In the genomic region with DNA sequence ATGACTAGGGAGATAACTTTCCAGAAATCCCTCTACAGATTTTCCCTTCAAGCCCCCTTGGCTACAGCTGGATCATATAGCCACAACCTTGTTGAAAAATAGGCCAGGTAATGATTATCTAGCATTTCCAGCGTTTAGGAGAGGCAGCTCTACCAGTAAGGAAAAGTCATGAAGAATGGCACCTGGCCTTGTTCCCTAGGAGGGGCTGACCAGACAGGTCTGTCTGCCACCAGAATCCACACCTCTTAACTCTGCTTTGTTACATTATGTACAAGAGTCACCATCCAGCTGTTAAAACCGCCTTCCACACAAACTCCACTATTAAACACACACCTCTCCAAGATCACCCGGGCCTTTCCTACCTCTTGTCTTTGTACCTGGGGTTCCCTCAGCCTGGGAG, we compare ENCODE assay signal across 24 mouse cellular contexts. TPM values are rescaled to one million over a fixed set of nuclear protein-coding genes. Genes with fewer than 3 reads are reported as not detected.
DNase-seq lines count a peak whose midpoint lies in the region; ATAC-seq lines count a peak whose summit lies in the region.
"Had no signal": no experiment of that assay in that cellular context is flagged by ENCODE, and none has a peak within 500 bp of the region (broad histone marks: within the 10 kb centered on the region; RNA-seq: fewer than 3 reads in every experiment).

No protein-coding gene starts in this region.

- no peaks in the 10 kb centered on the region for H3K36me3 ChIP-seq in intestine, embryonic 14.5 days (ENCODE audit: control insufficient read depth, insufficient read depth, low read length)
- no peaks in the 10 kb centered on the region for H3K36me3 ChIP-seq in intestine, embryonic 15.5 days
- no peaks in the 10 kb centered on the region for H3K36me3 ChIP-seq in stomach, embryonic 15.5 days
- H3K36me3 ChIP-seq: embryonic facial prominence, embryonic 12.5 days; embryonic facial prominence, embryonic 15.5 days; heart, embryonic 12.5 days; heart, embryonic 15.5 days; hindbrain, embryonic 10.5 days; hindbrain, embryonic 13.5 days had no signal

- H3K4me3 ChIP-seq in intestine, embryonic 14.5 days (ENCODE audit: low read depth, low read length): no peak overlapping the region
- H3K4me3 ChIP-seq in intestine, embryonic 15.5 days (replicated peaks): no peak overlapping the region
- H3K4me3 ChIP-seq in stomach, embryonic 15.5 days (replicated peaks): no peak overlapping the region
- H3K4me3 ChIP-seq: embryonic facial prominence, embryonic 12.5 days; embryonic facial prominence, embryonic 15.5 days; heart, embryonic 12.5 days; heart, embryonic 15.5 days; hindbrain, embryonic 10.5 days; hindbrain, embryonic 13.5 days had no signal

- no peak for ATAC-seq in intestine, embryonic 14.5 days (replicated peaks; ENCODE audit: low FRiP score, low TSS enrichment, low read depth)
- peak; percentile 80 for ATAC-seq in intestine, embryonic 15.5 days
- peak; percentile 51; the same call in 1 of the 2 replicates for ATAC-seq in stomach, embryonic 15.5 days (ENCODE audit: insufficient read depth, low FRiP score, low read depth)
- ATAC-seq: CD4-positive, CD25-positive, alpha-beta regulatory T cell, adult 4 months; forebrain, embryonic 14.5 days; hindbrain, embryonic 16.5 days had no signal

- 70% methylated on average over 3 of the region's 3 CpGs for WGBS in intestine, embryonic 14.5 days
- WGBS in intestine, embryonic 15.5 days: 57% methylated on average over 3 of the region's 3 CpGs
- WGBS in stomach, embryonic 15.5 days: 59% methylated on average over 3 of the region's 3 CpGs

- H3K9ac ChIP-seq in intestine, embryonic 14.5 days (ENCODE audit: low read length): no peak overlapping the region
- H3K9ac ChIP-seq in intestine, embryonic 15.5 days: no peak overlapping the region
- H3K9ac ChIP-seq in stomach, embryonic 15.5 days: no peak overlapping the region
- H3K9ac ChIP-seq: embryonic facial prominence, embryonic 12.5 days; embryonic facial prominence, embryonic 15.5 days; heart, embryonic 12.5 days; heart, embryonic 15.5 days; hindbrain, embryonic 13.5 days had no signal

- DNase-seq in intestine, embryonic 14.5 days (ENCODE audit: low spot score): no peak
- DNase-seq in adrenal gland, postnatal 14 days: no peak
- no peak for DNase-seq in spleen, adult 12 weeks (ENCODE audit: low spot score)
- DNase-seq in thymus, postnatal 36 days: no peak
- DNase-seq: adrenal gland, adult 2 months; adrenal gland, postnatal 25 days; cerebellum, adult 18-20 months; cerebellum, adult 9-10 months; cerebellum, postnatal 25 days; gastrocnemius, postnatal 25 days; heart, adult 18-20 months; heart, postnatal 10 days; heart, postnatal 36 days had no signal

- no peaks in the 10 kb centered on the region for H3K27me3 ChIP-seq in intestine, embryonic 14.5 days (replicated peaks; ENCODE audit: control insufficient read depth, insufficient read depth, low read length)
- H3K27me3 ChIP-seq in intestine, embryonic 15.5 days (replicated peaks): no peaks in the 10 kb centered on the region
- H3K27me3 ChIP-seq in stomach, embryonic 15.5 days (replicated peaks): no peaks in the 10 kb centered on the region
- H3K27me3 ChIP-seq: embryonic facial prominence, embryonic 12.5 days; embryonic facial prominence, embryonic 15.5 days; heart, embryonic 12.5 days; heart, embryonic 15.5 days; hindbrain, embryonic 13.5 days had no signal

- H3K4me2 ChIP-seq in intestine, embryonic 14.5 days (ENCODE audit: low read length): no peak overlapping the region
- H3K4me2 ChIP-seq in intestine, embryonic 15.5 days (replicated peaks): no peak overlapping the region
- no peak overlapping the region for H3K4me2 ChIP-seq in stomach, embryonic 15.5 days
- H3K4me2 ChIP-seq: embryonic facial prominence, embryonic 12.5 days; embryonic facial prominence, embryonic 15.5 days; heart, embryonic 12.5 days; heart, embryonic 15.5 days; hindbrain, embryonic 13.5 days had no signal

- no peaks in the 10 kb centered on the region for H3K9me3 ChIP-seq in intestine, embryonic 14.5 days (ENCODE audit: control insufficient read depth, low read length)
- no peaks in the 10 kb centered on the region for H3K9me3 ChIP-seq in intestine, embryonic 15.5 days
- H3K9me3 ChIP-seq in stomach, embryonic 15.5 days: no peaks in the 10 kb centered on the region
- H3K9me3 ChIP-seq: embryonic facial prominence, embryonic 12.5 days; embryonic facial prominence, embryonic 15.5 days; heart, embryonic 15.5 days; hindbrain, embryonic 10.5 days; hindbrain, embryonic 13.5 days had no signal

- H3K27ac ChIP-seq in intestine, embryonic 14.5 days (ENCODE audit: low read depth): 0 out of 2 replicates have a peak overlapping the region, but pooled peaks have one; percentile 4
- H3K27ac ChIP-seq in intestine, embryonic 15.5 days: 0 out of 2 replicates have a peak overlapping the region, but pooled peaks have one; percentile 44
- peak overlapping the region; percentile 38; the same call in 1 of the 2 replicates for H3K27ac ChIP-seq in stomach, embryonic 15.5 days
- H3K27ac ChIP-seq: embryonic facial prominence, embryonic 12.5 days; embryonic facial prominence, embryonic 15.5 days; heart, embryonic 15.5 days; hindbrain, embryonic 10.5 days; hindbrain, embryonic 13.5 days had no signal

- no peaks in the 10 kb centered on the region for H3K4me1 ChIP-seq in intestine, embryonic 14.5 days (replicated peaks; ENCODE audit: control insufficient read depth, insufficient read depth, low read length)
- 0 out of 2 replicates have a peak, but pooled peaks cover 7% of the 10 kb centered on the region for H3K4me1 ChIP-seq in intestine, embryonic 15.5 days (replicated peaks)
- no peaks in the 10 kb centered on the region for H3K4me1 ChIP-seq in stomach, embryonic 15.5 days
- H3K4me1 ChIP-seq: embryonic facial prominence, embryonic 12.5 days; heart, embryonic 12.5 days; heart, embryonic 15.5 days; hindbrain, embryonic 13.5 days had no signal

RNA-seq across cellular contexts. Expression of a gene that starts 25.0 kb away (rescaled TPM):
- polyA plus RNA-seq in intestine, embryonic 14.5 days (2014; fragmentation: Nextera tagmentation; extraction: Ambion mirVana): 11.2 and 12.1 TPM in 2 replicates
- 7.3 and 7.4 TPM in 2 replicates for polyA plus RNA-seq in intestine, embryonic 15.5 days (2015; fragmentation: Nextera tagmentation; extraction: Ambion mirVana)
- polyA plus RNA-seq in stomach, embryonic 15.5 days (2015; fragmentation: Nextera tagmentation; extraction: Ambion mirVana): 8.6 and 9.1 TPM in 2 replicates
- total RNA-seq in adrenal gland, postnatal 14 days (2021): 101 and 109 TPM in 2 replicates
